Mouse (Mus musculus) brain, embryonic 14.5 days (tissue): ENCODE data around the gene Med27.

ENCODE experiments used
- CTCF ChIP-seq: fragments of 200-500 bp; IDR thresholded peaks from 2 replicates; pipeline ENCODE4 v1.5.1; 2012; ENCODE audit warnings: inconsistent platforms, mild to moderate bottlenecking, moderate library complexity, borderline replicate concordance; ENCODE audit not compliant: insufficient read depth, insufficient read length; ENCODE audit errors: extremely low read depth
- POLR2A ChIP-seq: fragments of 200-500 bp; IDR thresholded peaks from 2 replicates; pipeline ENCODE4 v1.6.1; 2012; ENCODE audit warnings: mild to moderate bottlenecking, inconsistent platforms, borderline replicate concordance; ENCODE audit not compliant: poor library complexity, insufficient read depth, insufficient read length, severe bottlenecking; ENCODE audit errors: extremely low read depth

GRCm38 (mm10) chr2:29426684-29427083 is 80.1 kb downstream of the Med27 start:
- TF ChIP-seq POLR2A (no peak), CTCF (no peak)
